Mouse (Mus musculus) thymus, postnatal 25 days (tissue): Measurements from ENCODE around the gene Olfr734.

Source experiments
- DNase-seq: peaks from one replicate; pipeline ENCODE4 v3.0.0; 2022

Gene Olfr734

DNA sequence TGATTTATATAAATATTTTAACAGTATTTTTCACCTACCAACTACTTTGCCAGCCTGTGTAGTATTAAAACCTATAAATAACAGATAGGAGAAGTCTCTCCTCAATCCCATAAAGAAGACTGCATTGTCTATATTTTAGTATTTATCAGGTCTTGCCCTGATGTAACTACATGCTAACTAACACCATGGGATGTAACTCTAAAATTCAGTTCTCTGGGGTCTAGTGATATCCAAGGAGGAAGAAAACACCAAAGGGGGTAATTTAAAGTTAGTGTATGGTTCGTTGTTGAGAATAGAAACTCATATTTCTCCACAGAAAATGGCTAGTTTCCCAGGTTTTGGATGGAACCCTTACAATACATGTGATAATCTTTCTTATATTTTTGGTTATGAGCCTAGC, at the start of gene Olfr734:
TSS of gene Olfr734 (minus strand) at position 101 of the 400 bp plus-strand sequence.
- DNase-seq, result no peak

DNA sequence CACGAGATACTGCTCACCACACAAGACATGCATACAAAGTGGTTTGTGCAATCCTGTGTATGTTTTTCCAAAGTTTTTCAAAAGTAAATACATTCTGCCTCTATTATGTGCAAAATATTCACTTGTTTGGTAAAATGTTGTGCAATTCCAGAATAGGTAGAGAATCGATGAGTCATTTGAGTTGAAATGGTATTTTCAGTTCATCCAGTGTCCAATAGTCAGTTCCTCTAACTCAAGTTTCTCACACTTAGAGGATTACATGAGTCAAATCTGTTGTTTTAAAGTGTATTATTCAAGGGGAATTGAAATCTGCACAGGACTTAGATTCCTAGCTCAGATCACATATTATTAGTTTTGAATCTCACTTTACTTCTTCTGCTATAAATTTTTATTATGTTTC, 37.0 kb upstream of the Olfr734 start:
- no peak for DNase-seq

DNA sequence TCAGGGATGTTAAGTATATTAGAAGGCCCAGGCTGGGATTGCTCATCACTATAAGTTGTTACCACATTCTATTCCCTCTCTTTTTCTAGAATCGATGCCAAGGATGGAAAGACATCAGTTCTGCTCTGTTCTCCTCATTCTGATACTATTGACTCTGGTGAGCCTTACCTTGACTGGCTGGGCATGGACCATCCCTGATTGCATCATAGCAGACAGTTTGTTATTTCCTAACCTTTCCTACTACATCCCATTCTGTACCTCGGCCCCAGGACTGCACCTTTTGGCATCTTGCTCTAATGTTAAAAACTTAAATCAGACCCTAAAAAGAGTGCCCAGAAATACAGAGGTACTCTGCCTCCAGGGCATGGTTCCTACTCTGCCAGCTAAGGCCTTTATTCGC, 33.9 kb upstream of the Olfr734 start:
- DNase-seq, result no peak

DNA sequence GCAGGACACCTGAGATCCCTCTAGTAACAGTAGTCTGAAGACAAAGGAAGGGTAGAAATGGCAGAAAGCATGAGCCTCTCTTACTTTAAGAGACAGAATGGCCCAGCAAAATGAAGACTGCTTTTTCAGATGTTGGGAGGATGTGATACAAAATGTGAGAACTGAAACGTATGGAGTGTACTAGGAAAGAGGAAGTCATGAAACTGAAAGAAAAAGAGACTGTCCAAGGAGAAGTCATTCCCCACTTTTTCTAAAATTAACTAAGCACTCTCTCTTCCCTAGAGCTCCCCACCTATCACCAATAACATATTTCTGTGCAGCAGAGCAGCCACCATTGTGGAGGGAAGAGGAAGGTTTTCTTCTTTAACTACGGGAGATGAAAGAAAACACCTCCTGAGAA, 31.0 kb upstream of the Olfr734 start, which contains the start of gene Tlr11:
TSS of gene Tlr11 (plus strand) at position 322 of the 400 bp plus-strand sequence.
- DNase-seq, result no peak

- DNase-seq, result no peak
These were observed 30.2 kb upstream of the Olfr734 start for GRCm38 (mm10) chr14:50356725-50357124.

DNA sequence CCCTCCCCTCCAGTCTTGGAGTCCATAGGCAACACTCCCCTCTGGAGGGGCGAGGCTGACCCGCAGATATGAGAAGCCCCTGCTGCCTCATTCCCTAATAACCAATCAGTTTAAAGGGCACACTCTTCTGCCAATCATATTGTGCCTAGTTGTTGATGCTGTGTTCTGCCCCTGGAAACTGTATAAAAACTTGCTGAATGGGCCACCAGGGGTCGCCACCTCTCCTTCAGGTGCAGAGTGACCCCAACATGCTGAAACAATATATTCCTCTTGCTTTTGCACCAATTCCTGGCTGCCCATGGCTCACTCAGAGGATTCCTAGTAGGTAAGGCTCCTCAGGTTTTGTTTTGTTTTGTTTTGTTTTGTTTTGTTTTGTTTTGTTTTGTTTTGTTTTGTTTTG, 25.9 kb upstream of the Olfr734 start:
- DNase-seq, result no peak

DNA sequence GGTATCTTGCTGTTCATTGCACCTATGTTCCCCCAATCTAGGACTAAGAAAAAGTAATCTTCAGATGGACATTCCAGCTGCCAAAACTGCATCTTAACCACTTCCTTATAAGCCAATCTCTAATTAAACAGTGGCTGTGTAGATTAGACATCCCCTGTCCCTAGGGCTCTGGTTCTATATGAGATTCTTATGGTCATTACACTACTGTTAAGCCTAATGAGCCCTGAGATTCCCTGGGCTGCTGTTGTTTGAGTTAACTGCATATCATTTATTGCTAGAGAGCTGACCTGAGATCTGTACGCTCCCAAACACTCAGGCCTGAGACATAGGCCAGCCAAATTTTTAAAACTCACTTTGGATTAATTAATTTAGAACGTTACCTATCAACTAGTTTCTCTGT, 22.2 kb upstream of the Olfr734 start, which contains the start of gene Olfr735:
TSS of gene Olfr735 (minus strand) at position 77 of the 400 bp plus-strand sequence.
- no peak for DNase-seq

DNA sequence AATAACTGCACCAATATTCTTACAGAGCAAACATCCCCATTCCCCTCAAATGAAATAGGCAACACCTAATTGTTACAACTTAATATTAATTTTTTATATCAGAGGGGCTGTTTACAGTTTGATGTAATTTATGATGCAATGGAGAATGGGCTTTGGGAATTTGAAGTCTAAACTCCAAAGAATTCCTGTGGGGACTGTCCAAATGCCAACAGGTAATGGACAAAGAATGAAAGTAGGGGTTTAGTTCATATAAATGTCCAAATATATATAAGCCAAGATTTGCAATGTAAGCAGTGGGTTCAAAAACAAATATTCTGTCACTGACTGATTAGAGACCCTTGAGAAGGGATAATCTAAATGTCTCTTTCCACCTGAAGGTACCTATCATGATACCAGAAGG, 25.1 kb downstream of the Olfr734 start, which contains the start of gene Olfr733:
TSS of gene Olfr733 (minus strand) at position 101 of the 400 bp plus-strand sequence.
- no peak for DNase-seq

DNA sequence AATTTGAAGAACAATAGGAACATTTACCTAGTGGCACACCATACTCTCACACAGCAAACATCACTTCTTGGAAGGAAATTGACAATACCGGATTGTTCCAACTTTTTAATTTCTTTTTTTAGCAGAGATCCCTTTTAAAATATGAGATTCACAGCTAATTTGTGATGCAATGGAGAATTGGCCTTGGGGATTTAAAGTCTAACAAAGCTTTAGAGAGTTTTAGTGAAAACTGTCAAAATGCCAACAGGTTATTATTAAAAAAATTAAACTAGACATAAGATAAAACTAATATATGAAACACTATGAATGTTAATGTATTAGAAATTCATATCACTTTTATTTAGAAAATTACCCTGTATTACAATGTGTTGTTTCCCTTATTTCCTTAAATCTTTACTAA, 42.5 kb downstream of the Olfr734 start, which contains the start of gene Olfr732:
TSS of gene Olfr732 (minus strand) at position 101 of the 400 bp plus-strand sequence.
- no peak for DNase-seq
